Mouse (Mus musculus): ENCODE results near the gene Fibcd1. TPM values are rescaled to one million over a fixed set of nuclear protein-coding genes. Genes with fewer than 3 reads are reported as not detected.

Fibcd1 gene
- total and polyA plus RNA-seq, 2 experiments from 2014 or later, result 19.4 to 48.5 TPM

- DNase-seq (ENCODE audit: low spot score), result peak; percentile 59
- peaks cover 10% of the 10 kb centered on the region for H3K36me3 ChIP-seq (ENCODE audit: insufficient read depth, low read length)
- TF ChIP-seq CTCF (IDR thresholded peaks at IDR 0.05), result no peak; the same call in 1 of the 2 replicates
- H3K9ac ChIP-seq (replicated peaks; ENCODE audit: low read length, poor library complexity, severe bottlenecking), result peak overlapping the region; percentile 33; the same call in 1 of the 2 replicates
- H3K4me2 ChIP-seq (ENCODE audit: low read depth, low read length, poor library complexity, severe bottlenecking), result no peak overlapping the region
- no peak overlapping the region for H3K4me3 ChIP-seq (ENCODE audit: low read depth, low read length)
- H3K27ac ChIP-seq (ENCODE audit: low read depth, low read length), result peak overlapping the region; percentile 75
- H3K9me3 ChIP-seq (ENCODE audit: low read length), result no peaks in the 10 kb centered on the region
- 15% methylated on average over 9 of the region's 9 CpGs for WGBS
- no peaks in the 10 kb centered on the region for H3K27me3 ChIP-seq (ENCODE audit: insufficient read depth, low read length)
- peak; percentile 21; the same call in 1 of the 2 replicates for ATAC-seq (ENCODE audit: low FRiP score)
- peaks cover 35% of the 10 kb centered on the region for H3K4me1 ChIP-seq (ENCODE audit: insufficient read depth, low read length)
These were observed 39.0 kb downstream of the Fibcd1 start for GRCm38 (mm10) chr2:31806639-31807382.

- Histone ChIP-seq H3K36me3 (ENCODE audit: insufficient read depth, low read length) (peaks cover 41% of the 10 kb centered on the region), H3K27ac (ENCODE audit: low read depth, low read length) (no peak overlapping the region), H3K4me2 (ENCODE audit: low read depth, low read length, poor library complexity, severe bottlenecking) (no peak overlapping the region), H3K4me1 (ENCODE audit: insufficient read depth, low read length) (peaks cover 14% of the 10 kb centered on the region), H3K4me3 (ENCODE audit: low read depth, low read length) (no peak overlapping the region), H3K9me3 (ENCODE audit: low read length) (no peaks in the 10 kb centered on the region), H3K27me3 (ENCODE audit: insufficient read depth, low read length) (no peaks in the 10 kb centered on the region), H3K9ac (replicated peaks; ENCODE audit: low read length, poor library complexity, severe bottlenecking) (no peak overlapping the region)
- TF ChIP-seq CTCF (IDR thresholded peaks at IDR 0.05), result no peak
- 88% methylated on average over 14 of the region's 14 CpGs for WGBS
- ATAC-seq (ENCODE audit: low FRiP score) (no peak), DNase-seq (ENCODE audit: low spot score) (no peak)
These were observed 42.3 kb downstream of the Fibcd1 start for GRCm38 (mm10) chr2:31803480-31803879.

GRCm38 (mm10) chr2:31802811-31803210 lies 43.0 kb downstream of the Fibcd1 start:
- 94% methylated on average over 8 of the region's 8 CpGs for WGBS
- no peak overlapping the region for H3K4me3 ChIP-seq (ENCODE audit: low read depth, low read length)
- no peak for ATAC-seq (ENCODE audit: low FRiP score)
- no peak overlapping the region for H3K9ac ChIP-seq (replicated peaks; ENCODE audit: low read length, poor library complexity, severe bottlenecking)
- H3K36me3 ChIP-seq (ENCODE audit: insufficient read depth, low read length), result peaks cover 48% of the 10 kb centered on the region
- no peak for DNase-seq (ENCODE audit: low spot score)
- no peaks in the 10 kb centered on the region for H3K27me3 ChIP-seq (ENCODE audit: insufficient read depth, low read length)
- no peak overlapping the region for H3K27ac ChIP-seq (ENCODE audit: low read depth, low read length)
- no peak for TF ChIP-seq CTCF (IDR thresholded peaks at IDR 0.05)
- no peak overlapping the region for H3K4me2 ChIP-seq (ENCODE audit: low read depth, low read length, poor library complexity, severe bottlenecking)
- no peaks in the 10 kb centered on the region for H3K9me3 ChIP-seq (ENCODE audit: low read length)
- H3K4me1 ChIP-seq (ENCODE audit: insufficient read depth, low read length), result peaks cover 12% of the 10 kb centered on the region; the same call in 1 of the 2 replicates

- Histone ChIP-seq H3K27me3 (ENCODE audit: insufficient read depth, low read length) (no peaks in the 10 kb centered on the region), H3K9ac (replicated peaks; ENCODE audit: low read length, poor library complexity, severe bottlenecking) (no peak overlapping the region), H3K9me3 (ENCODE audit: low read length) (no peaks in the 10 kb centered on the region), H3K4me1 (ENCODE audit: insufficient read depth, low read length) (peaks cover 3% of the 10 kb centered on the region; the same call in 1 of the 2 replicates), H3K27ac (ENCODE audit: low read depth, low read length) (no peak overlapping the region), H3K36me3 (ENCODE audit: insufficient read depth, low read length) (peaks cover 60% of the 10 kb centered on the region), H3K4me3 (ENCODE audit: low read depth, low read length) (no peak overlapping the region), H3K4me2 (ENCODE audit: low read depth, low read length, poor library complexity, severe bottlenecking) (no peak overlapping the region)
- TF ChIP-seq CTCF (IDR thresholded peaks at IDR 0.05), result no peak
- ATAC-seq (ENCODE audit: low FRiP score) (no peak), DNase-seq (ENCODE audit: low spot score) (no peak)
- WGBS, result 89% methylated on average over 9 of the region's 9 CpGs
These were observed 44.4 kb downstream of the Fibcd1 start for GRCm38 (mm10) chr2:31801416-31801815.

GRCm38 (mm10) chr2:31796943-31797342 lies 48.9 kb downstream of the Fibcd1 start:
- no peaks in the 10 kb centered on the region for H3K9me3 ChIP-seq (ENCODE audit: low read length)
- no peak overlapping the region for H3K4me2 ChIP-seq (ENCODE audit: low read depth, low read length, poor library complexity, severe bottlenecking)
- TF ChIP-seq CTCF (IDR thresholded peaks at IDR 0.05), result no peak
- no peaks in the 10 kb centered on the region for H3K4me1 ChIP-seq (ENCODE audit: insufficient read depth, low read length)
- no peak for ATAC-seq (ENCODE audit: low FRiP score)
- no peak overlapping the region for H3K4me3 ChIP-seq (ENCODE audit: low read depth, low read length)
- no peak overlapping the region for H3K27ac ChIP-seq (ENCODE audit: low read depth, low read length)
- no peak for DNase-seq (ENCODE audit: low spot score)
- no peaks in the 10 kb centered on the region for H3K27me3 ChIP-seq (ENCODE audit: insufficient read depth, low read length)
- WGBS, result 81% methylated on average over 3 of the region's 3 CpGs
- H3K36me3 ChIP-seq (ENCODE audit: insufficient read depth, low read length), result peaks cover 57% of the 10 kb centered on the region
- no peak overlapping the region for H3K9ac ChIP-seq (replicated peaks; ENCODE audit: low read length, poor library complexity, severe bottlenecking)

- 79% methylated on average over 6 of the region's 6 CpGs for WGBS
- Histone ChIP-seq H3K36me3 (ENCODE audit: insufficient read depth, low read length) (peaks cover 20% of the 10 kb centered on the region), H3K4me1 (ENCODE audit: insufficient read depth, low read length) (no peaks in the 10 kb centered on the region), H3K4me2 (ENCODE audit: low read depth, low read length, poor library complexity, severe bottlenecking) (no peak overlapping the region), H3K4me3 (ENCODE audit: low read depth, low read length) (no peak overlapping the region), H3K9me3 (ENCODE audit: low read length) (no peaks in the 10 kb centered on the region), H3K9ac (replicated peaks; ENCODE audit: low read length, poor library complexity, severe bottlenecking) (no peak overlapping the region), H3K27ac (ENCODE audit: low read depth, low read length) (no peak overlapping the region), H3K27me3 (ENCODE audit: insufficient read depth, low read length) (no peaks in the 10 kb centered on the region)
- ATAC-seq (ENCODE audit: low FRiP score), result no peak
- DNase-seq (ENCODE audit: low spot score), result no peak
- TF ChIP-seq CTCF (IDR thresholded peaks at IDR 0.05), result peak; percentile 48
These were observed 53.2 kb downstream of the Fibcd1 start for GRCm38 (mm10) chr2:31792611-31793010.
